Mouse (Mus musculus): ENCODE measurements around the gene Atrip.
A peak's percentile ranks its signal among the peaks of the same experiment; 100 is the strongest.

Gene Atrip

DNA sequence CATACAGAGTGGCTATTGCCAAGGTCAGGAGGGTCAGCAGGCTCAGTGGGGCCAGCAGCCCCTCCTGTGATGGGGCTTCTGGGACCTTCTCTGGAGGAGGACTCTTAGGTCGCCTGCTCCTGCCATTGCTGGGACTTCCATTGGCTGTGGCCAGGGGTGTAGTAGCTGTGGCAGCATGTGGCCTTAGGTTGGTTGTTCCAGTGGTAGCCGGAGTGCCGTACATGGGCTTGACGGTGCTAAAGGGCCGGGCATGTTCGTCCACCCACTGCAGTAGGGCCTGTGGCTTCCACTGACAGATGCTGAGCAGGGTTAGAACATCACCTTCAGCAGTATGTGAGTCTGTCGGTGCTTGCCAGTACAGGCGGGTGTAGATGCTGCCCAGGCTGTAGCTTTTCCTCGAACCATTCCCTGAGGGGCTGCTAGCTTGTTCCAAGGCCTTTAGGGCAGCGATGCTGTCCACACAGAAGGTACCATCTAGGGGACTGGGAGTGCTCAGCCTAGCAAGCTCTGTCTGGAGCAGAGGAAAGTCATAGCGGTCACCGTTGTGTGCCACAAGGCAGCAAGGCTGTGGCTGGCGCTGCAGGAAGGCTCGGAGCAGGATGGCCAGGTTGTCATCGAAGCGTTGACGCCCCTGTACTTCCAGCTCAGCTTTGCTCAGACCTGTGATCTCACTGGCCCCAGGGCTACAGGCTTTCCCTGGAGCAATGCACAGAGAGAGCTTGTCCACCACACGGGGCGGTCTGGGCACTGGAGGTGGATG lies 15.7 kb downstream of the Atrip start:
- DNase-seq (ENCODE audit: low spot score) = no peak

DNA sequence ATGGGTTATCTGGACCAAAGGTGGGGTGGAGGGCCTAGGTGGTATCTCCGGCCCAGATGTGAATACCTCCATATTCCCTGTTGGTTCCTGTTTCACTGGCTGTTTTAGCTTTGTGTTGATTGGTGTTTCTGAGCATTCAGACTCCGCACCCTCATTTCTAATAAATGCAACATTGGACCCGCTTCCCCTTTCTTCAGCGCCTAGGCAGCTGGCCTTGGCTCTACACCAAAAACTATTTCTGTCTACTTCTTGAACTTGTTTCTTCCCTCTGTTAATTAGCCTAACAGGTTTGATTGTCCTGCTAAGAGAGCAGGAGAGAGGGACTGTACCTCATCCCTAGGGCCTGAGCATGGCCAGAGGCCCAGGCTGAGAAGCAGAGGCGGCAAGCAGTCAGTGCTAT lies 16.4 kb downstream of the Atrip start:
- no peak for DNase-seq (ENCODE audit: low spot score)

DNA sequence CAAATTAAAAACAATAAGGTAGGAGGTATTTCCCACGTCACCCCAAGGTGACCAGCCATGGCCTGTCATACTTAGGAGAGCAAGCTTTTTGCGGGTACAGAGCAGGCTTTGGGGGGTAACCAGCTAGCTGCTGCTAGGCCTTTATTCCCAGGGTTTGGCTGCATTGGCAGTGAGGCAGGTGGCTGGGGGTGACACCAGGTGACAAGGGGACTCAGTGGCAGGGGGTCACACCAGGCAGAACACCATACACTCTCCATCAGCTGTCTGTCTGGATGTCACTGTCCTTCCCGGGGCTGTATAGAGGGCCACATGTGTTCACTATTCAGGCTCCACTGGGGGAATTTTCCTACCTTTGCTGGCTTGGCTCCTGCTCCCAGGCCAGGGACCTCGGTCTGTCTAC lies 17.0 kb downstream of the Atrip start:
- DNase-seq (ENCODE audit: low spot score) = no peak

DNA sequence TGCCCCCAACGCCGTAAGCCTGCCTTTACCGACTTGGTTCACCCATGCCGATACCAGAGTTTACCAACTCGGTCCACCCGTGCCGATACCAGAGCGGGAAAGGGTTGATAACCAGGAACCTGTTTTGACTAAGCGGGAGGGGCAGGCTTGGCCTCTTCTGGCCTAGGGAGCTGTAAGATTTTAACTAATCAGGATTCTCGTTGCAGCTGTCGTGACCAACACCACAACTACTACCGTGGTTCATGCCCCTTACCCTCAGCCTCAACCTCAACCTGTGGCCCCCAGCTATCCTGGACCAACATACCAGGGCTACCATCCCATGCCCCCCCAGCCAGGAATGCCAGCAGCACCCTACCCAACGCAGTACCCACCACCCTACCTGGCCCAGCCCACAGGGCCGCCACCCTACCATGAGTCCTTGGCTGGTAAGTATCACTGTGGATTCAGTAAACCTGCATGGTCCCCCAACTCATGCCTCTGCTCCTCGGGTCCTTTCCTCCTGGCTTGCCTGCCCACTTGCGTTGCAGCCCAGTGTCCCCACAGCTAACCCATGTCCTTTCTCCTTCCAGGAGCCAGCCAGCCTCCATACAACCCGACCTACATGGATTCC lies 17.7 kb downstream of the Atrip start:
- DNase-seq (ENCODE audit: low spot score) = no peak

DNA sequence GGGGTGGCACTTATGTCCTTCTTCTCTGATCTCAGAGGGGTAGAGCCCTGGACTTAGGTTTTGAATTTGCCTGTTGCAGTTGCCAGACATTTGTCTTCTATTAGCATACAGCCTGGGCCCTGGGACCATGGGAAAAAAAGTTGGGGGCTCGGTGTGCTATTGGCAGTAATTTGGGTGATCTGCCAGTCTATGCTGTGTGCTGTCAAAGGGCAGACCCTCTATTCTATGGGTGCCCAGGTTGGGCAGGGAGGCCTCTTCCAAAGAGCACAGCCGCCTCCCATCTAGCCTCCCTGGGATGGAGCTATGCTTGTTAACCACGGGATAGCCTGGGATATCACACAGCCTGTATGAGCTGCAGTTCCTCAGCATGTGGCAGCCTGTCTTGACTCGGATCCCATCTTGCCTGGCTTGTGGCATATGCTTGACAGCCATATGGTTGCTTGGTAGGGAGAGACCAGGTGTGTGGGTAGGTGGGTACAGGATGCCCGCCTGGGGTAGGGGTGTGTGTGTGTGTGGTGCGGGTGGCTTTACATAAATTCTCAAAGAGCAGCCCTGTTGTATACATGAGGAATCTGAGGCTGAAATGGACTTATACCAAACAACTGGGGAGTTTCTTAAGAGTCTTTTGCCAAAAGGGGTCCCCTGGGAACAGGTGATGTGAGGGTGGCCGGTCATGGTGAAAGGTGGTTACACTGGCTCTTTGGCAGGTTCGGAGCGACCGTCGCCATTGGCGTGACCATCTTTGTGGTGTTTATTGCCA lies 18.5 kb downstream of the Atrip start:
- no peak for DNase-seq (ENCODE audit: low spot score)

DNA sequence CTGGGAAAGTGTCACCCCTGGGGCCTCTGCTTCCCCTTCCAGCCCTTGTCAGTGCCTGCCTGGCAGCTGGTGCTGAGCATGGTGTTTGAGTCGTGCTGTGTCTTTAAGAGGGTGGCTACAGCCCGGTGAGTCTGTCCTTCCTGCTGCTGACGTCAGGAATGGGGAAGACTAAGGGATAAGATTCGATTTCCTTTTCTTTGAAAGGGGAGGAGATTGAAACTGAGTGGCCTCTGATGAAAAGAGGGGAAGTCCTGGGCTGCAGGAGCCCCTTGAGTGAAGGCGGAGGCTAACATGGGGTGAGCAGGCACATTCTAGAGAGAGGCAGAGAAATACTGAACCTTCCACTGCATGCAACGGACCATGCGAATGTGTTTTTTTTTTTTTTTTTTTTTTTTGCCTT lies 19.2 kb downstream of the Atrip start:
- DNase-seq (ENCODE audit: low spot score) = peak; percentile 73

DNA sequence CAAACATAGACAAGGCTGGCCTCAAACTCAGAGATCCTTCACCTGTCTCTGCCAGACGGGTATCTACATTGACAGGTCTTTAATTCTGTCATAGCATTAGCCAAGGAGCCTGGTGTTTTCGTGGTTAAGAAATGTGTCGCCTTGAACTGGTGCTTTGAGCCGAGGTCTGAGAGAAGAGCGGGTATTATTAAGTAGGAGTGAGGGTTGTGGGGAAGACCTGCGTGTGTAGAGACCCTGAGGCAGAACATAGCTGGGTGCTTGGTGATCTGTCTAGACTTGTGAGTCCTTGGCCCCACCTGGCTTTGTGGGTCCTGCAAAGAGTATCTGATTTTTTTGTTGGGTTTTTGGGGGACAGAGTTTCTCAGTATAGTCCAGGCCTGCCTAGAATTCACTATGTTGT lies 20.1 kb downstream of the Atrip start:
- no peak for DNase-seq (ENCODE audit: low spot score)

DNA sequence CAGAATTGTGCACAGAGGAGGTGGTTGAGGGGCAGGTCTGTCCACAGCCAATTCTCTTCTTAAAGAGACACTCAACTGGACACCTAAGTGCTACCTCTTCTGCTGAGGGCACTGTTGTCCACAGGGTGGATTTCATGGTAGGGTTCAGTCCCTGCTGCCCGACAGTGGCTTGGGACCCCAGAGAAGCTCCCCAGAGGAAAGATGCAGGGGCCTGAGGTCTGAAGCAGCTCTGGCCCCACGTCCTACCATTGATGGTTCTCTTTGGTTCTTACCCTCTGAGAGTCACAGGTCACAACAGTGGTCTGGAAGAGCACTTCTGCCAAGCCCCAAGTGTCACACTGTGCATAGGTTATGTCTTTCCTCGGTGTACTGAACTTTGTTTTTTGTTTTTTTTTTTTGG lies 20.6 kb downstream of the Atrip start:
- no peak for DNase-seq (ENCODE audit: low spot score)

DNA sequence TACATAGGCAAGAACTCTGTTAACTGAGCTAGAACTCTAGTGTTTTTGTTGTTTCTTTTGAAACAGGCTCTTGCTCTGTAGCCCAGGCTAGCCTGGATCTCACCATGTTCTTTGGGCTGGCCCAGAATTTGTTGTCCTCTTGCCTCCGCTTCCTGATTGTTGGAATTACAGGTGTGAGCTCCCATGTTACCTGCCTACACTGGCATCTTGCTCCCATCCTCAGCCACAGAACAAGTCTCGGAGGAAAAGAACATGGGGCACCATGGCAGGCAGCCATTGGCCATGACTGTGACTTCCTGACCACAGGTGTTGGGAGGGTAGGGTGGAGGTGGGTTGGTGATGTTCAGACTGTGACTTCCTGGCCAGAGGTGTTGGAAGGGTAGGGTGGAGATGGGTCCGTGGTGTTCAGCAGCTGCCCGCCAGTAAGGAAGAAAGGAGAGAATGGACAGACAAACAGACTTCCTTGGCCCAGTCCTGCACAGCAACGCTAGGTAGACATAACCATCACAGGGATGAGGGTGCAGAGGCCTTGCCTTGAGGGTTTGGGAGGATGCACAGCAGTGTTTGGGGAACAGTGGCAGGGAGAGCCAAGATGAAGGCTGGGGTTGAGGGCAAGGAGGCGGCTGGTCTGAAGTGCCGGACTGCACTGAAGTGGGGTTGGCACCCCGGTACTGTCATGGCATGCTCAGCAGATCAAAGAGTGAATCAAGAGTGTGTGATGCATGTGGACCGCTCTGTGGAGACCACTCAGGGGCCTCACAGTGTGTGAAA lies 21.2 kb downstream of the Atrip start:
- DNase-seq (ENCODE audit: low spot score) = no peak

DNA sequence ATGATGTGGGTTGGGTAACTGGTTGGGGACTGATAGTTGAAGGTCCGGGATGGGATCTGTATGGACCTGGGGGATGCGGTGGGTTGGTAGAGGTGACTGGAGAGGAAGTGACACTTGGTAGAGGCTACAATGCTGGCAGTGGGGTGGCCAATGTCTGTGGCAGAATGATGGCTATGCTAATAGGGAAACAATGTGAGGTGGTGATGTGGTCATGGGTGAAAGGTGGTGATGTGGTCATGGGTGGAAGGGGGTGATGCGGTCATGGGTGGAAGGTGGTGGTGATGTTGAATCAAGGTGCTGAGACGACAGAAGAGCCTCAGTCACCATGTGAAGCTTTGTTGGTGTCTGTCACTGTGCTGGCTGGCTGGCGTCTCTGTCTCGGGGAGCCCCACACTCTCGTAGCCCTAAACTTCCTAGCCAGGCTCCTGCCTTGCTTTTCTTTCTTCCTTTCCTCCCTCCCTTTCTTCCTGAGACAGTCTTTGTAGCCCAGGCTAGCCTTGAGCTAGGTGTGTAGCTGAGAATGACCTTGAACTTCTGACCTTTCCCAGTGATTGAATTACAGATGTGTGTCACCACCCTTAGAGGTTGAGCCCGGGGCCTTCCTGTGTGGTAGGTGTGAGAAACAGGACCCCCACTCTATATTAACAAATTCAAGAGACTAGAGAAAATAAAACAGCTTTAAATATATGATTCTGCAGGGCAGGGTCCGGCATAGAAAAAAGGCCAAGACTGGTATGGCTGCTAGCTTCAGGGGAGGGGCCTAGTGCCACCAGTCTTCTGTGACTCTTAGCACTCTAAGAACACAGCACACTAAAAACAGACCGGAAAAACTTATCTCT lies 22.1 kb downstream of the Atrip start:
- no peak for DNase-seq (ENCODE audit: low spot score)

DNA sequence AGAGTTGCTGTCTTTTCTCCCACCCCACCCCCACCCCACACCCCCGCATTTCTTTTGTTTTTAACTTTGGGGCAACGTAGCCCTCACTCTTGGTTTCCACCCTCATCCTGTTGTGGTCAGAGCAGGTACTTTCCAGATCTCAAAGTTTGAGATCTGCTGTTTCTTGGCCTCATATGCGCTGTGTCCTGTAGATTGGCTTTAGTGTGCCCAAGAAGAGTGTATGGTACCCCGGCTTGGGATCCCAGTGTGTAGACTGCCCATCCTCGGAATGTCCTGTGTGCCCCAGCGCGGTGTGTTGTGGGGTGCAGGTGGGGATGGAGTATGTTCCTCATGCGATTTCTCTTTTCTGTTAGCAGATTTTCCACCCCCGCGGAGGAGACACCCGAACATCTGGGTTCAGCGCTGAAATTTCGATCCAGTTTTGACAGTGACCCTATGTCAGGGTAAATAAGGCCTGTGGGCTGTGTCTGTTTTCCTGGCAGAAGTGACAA lies 22.9 kb downstream of the Atrip start:
- no peak for DNase-seq (ENCODE audit: low spot score)

DNA sequence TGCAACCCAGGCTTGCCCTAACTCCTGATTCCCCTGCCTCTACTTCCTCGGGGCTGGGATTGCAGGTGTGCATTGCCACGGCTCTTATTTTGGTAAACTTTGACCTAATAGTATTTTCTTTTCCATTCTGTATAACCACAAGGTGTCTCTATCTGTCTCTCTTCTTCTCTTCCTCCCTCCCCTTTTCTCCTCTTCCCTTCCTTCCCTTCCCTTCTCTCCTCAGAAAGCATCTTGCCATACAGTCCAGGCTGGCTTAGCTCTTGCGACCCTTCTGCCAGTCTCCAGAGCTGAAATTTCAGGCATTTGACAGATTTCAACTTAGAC lies 23.3 kb downstream of the Atrip start:
- DNase-seq (ENCODE audit: low spot score) = no peak

DNA sequence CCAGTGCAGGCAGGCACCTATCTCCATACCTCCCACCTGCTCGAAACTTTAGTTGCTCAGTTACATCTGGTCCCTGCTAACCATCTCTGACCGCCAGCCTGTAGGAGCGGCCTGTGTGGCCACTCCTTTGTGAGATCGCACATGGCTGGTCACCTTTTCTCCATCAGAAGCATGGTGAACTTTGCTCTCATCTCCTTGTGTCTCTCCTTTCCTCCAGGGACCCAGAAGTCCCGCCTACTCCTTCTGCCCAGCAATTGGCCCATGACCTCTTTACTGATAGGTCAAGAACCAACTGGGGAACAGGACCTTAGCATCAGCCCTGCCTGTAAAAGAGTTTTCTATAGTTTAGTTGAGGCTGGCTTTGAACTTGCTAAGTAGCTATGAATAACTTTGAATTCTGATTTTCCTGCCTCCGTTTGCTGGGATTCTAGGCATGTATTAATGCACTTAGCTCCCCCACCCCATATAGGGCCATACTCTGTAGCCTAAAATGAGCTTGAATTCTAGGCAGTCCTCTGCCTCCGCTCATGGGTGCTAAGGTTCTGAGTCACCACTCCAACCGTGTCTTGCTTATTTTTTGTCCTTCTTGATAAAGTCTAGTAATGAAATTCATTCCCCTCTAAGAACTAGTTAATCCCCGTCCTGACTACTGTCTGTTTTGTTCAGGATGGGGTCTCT lies 23.8 kb downstream of the Atrip start:
- DNase-seq (ENCODE audit: low spot score) = no peak

DNA sequence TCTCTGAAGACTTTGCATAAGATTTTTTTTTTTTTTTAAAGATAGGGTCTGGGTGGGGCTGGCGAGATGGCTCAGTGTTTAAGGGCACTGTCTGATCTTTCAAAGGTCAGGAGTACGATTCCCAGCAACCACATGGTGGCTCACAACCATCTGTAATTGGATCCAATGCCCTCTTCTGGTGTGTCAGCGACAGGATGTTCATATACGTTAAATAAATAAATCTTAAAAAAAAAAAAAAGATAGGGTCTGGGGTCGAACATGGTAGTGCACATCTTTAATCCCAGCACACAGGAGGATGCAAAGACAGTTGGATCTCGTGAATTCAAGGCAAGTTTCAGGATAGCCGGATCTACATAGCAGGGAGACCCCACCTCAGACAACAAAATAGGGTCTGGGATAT lies 24.6 kb downstream of the Atrip start:
- DNase-seq (ENCODE audit: low spot score) = no peak

DNA sequence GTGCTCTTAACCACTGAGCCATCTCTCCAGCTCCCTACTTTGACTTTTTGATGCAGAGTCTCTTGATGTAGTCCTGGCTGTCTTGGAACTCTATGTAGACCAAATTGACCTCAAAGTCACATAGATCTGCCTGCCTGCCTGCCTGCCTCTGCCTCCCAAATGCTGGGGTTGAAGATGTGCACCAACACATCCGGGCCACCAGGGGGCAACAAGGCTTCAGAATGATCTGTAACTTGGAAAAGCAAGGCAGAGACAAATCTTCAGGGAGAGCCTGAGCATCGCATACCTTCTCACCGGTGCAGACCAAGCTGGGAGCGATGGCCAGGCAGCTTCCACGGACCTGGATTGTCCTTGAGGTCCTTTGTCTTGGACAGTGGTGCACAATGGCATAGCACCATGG lies 27.6 kb downstream of the Atrip start:
- peak; percentile 63 for DNase-seq (ENCODE audit: low spot score)

DNA sequence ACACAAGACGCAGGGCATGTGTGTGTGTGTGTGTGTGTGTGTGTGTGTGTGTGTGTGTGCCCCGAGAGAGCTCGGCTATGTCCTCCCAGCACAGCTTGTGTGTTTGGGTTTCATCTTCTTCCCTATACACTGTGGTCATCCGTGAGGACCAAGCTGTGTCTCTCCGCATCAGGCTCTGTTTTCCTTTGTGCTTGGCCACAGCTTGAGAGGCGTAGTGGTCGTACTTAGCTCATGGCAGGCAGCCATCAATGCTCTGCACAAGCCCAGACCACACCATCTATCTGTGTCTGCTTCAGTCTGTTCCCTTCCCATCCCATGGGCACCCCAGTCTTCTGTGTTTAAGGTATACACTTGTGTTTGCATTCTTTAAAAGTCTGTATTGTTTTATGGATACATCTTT lies 32.6 kb downstream of the Atrip start:
- no peak for DNase-seq (ENCODE audit: low spot score)

DNA sequence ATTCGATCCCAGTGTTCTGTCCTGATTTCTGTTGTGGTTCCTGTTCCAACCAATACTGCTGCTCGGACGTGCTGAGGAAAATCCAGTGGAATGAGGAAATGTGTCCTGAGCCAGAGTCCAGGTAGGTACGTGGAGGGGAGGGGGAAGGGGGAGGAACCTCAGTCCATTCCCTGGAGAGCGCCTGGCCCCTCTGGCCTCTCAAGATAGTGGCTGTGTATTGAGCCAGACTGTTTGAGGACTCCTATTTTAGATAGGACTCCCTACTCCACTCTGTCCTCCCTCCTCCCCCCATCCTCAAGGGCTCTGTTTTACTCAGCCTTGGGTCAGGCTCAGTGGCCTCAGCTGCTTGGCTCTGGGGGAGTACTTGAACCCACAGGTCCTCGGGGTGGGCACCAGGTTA lies 33.0 kb downstream of the Atrip start:
- DNase-seq (ENCODE audit: low spot score) = no peak

DNA sequence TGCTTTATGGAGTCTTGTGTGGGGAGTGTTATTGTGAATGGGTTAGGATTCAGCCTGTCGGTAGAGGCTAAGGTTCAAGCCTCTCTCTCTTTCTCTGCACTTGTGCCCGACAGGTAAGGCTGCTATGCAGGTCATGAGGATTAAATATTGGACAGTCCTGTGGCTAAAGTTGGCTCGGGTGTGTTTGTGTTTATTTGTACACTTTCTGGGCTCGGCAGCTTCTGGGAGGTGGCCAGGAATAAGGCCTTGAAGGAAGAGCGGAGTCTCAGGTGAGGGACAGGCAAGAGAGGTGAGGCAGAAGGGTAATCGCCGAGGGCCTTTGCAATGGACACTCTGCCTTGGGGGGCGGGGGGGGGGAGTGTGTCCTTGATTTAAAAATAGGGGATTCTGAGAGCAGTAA lies 33.7 kb downstream of the Atrip start:
- no peak for DNase-seq (ENCODE audit: low spot score)

DNA sequence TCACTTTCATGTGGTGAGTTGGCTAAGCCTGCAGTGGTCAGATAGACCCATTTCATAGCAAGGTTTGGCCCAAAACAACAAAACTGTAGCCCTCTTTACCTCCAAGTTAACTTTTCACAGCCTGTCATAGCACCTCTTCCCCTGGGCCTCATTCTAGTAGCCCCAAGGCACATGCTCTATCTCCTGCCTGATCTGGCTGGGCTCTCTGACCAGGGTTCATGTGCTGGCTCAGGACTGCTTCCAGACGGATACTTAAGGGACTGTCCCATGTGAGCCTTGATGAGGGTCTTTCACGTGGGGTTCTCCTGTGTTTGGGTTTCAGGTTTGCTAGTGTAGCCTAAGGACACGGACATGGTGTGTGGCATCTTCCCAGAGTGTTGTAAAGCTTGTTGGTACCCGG lies 34.2 kb downstream of the Atrip start:
- DNase-seq (ENCODE audit: low spot score) = no peak

DNA sequence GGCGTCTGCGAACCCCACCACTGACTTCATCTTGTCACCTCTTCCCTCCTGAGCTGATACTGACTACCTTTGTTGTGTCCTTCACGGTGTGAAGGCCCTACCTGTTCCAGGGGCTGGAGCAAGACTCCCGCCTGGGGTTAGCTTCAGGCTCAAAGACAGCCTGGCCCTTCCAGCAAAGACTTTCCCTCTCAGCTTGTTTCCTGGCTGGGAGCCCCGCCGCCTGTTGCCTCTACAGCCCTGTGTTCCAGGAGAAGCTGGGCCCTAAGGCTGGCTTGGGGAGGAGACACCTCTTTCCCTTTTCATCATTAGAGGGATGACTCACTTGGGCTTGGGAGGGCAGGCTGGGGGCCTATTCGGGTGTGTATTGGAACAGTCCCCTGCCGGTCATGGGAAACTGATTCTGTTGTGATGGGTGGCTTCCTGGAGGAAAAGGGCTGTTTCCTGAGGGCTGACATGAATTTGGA lies 35.0 kb downstream of the Atrip start:
- DNase-seq (ENCODE audit: low spot score) = no peak
